Mouse (Mus musculus) bone marrow, adult 2 months (tissue): ENCODE data around the gene Slc1a5.

Source experiments
- CTCF ChIP-seq: fragments of 200-500 bp; IDR thresholded peaks from 2 replicates; pipeline ENCODE4 v1.5.1; 2011; ENCODE audit warnings: low read length, control low read depth; ENCODE audit not compliant: control insufficient read depth, insufficient read depth
- POLR2A ChIP-seq: fragments of 200-500 bp; IDR thresholded peaks from 2 replicates; pipeline ENCODE4 v1.6.1; 2011; ENCODE audit warnings: low read depth, mild to moderate bottlenecking, control low read depth, low read length, borderline replicate concordance; ENCODE audit not compliant: control insufficient read depth

DNA sequence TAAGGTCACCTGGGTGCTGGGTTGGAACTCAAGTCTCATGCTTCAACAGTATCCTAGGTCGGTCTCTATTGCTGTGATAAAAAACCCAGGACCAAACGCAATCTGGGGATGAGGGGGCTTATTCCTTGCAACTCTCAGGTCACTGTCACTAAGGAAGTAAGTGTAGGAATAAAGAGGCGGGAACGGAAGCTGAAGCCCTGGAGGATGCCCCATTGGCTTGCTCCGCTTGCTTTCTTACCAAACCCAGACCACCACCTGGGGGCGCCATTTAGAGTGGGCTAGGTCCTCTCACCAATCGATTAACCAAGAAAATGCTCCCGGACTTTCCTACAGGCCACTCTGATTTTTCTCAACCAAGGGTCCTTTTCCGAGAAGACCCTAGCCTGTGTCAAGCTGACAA, 26.8 kb downstream of the Slc1a5 start:
- TF ChIP-seq CTCF = peak; percentile 36
- TF ChIP-seq POLR2A = no peak
